Mouse (Mus musculus) heart, embryonic 15.5 days (tissue): ENCODE results near the gene Limch1. TPM values are rescaled to one million over a fixed set of nuclear protein-coding genes. Genes with fewer than 3 reads are reported as not detected.

Experiments
- ATAC-seq: fragments of 200-750 bp; cut with Nextera tagmentation; replicated peaks from 2 replicates; pipeline ENCODE4 v1.8.0; 2017; ENCODE audit warnings: low read depth, moderate TSS enrichment; ENCODE audit not compliant: insufficient number of reproducible peaks, insufficient read depth, low FRiP score
- H3K27ac ChIP-seq: fragments of 300-500 bp; sonication (generic); 2 replicates; pipeline ENCODE4 v1.5.1; 2015; ENCODE audit warnings: mild to moderate bottlenecking, inconsistent platforms
- H3K27me3 ChIP-seq: fragments of 300-500 bp; sonication (generic); 2 replicates; pipeline ENCODE4 v1.6.1; 2015; ENCODE audit warnings: inconsistent platforms
- H3K36me3 ChIP-seq: fragments of 300-500 bp; sonication (generic); 2 replicates; pipeline ENCODE4 v1.6.1; 2015; ENCODE audit warnings: mild to moderate bottlenecking, inconsistent platforms
- H3K4me1 ChIP-seq: fragments of 300-500 bp; sonication (generic); replicated peaks from 2 replicates; pipeline ENCODE4 v1.6.1; 2015; ENCODE audit warnings: inconsistent platforms
- H3K4me2 ChIP-seq: fragments of 300-500 bp; sonication (generic); 2 replicates; pipeline ENCODE4 v1.6.1; 2015; ENCODE audit warnings: inconsistent platforms, mild to moderate bottlenecking, moderate library complexity
- H3K4me3 ChIP-seq: fragments of 300-500 bp; sonication (generic); 2 replicates; pipeline ENCODE4 v1.5.1; 2015; ENCODE audit warnings: mild to moderate bottlenecking, inconsistent platforms
- H3K9ac ChIP-seq: fragments of 300-500 bp; sonication (generic); 2 replicates; pipeline ENCODE4 v1.6.1; 2015; ENCODE audit warnings: mild to moderate bottlenecking, inconsistent platforms
- H3K9me3 ChIP-seq: fragments of 300-500 bp; sonication (generic); replicated peaks from 2 replicates; pipeline ENCODE4 v1.6.1; 2016; ENCODE audit warnings: inconsistent platforms
- WGBS: fragments of 180-500 bp; shearing (Covaris S2); methylation state at CpG from one replicate; pipeline ENCODE4 v1.1.7; 2015; ENCODE audit warnings: mixed read lengths; 5-methylcytosine and 5-hydroxymethylcytosine counted together
- polyA plus RNA-seq: library from polyadenylated mRNA; unstranded; fragments of >200 nt; fragmentation: Nextera tagmentation; extraction: Ambion mirVana; gene quantifications from 2 replicates; pipeline ENCODE4 v1.2.1, GENCODE M21; 2015

The Limch1 gene
- polyA plus RNA-seq, 1 experiment from 2014 or later, result 26.4 TPM

GRCm38 (mm10) chr5:66988926-66989325 lies 243.3 kb downstream of the Limch1 start:
- Histone ChIP-seq H3K4me2 (no peak overlapping the region), H3K9ac (no peak overlapping the region), H3K4me1 (no peaks in the 10 kb centered on the region), H3K27me3 (peaks cover 57% of the 10 kb centered on the region), H3K27ac (no peak overlapping the region), H3K36me3 (no peaks in the 10 kb centered on the region), H3K4me3 (no peak overlapping the region), H3K9me3 (no peaks in the 10 kb centered on the region)
- 79% methylated on average over 4 of the region's 4 CpGs for WGBS
- ATAC-seq, result no peak

- Histone ChIP-seq H3K4me2 (no peak overlapping the region), H3K9me3 (no peaks in the 10 kb centered on the region), H3K27ac (no peak overlapping the region), H3K9ac (no peak overlapping the region), H3K27me3 (peaks cover 63% of the 10 kb centered on the region), H3K4me1 (no peaks in the 10 kb centered on the region), H3K36me3 (no peaks in the 10 kb centered on the region), H3K4me3 (no peak overlapping the region)
- 70% methylated on average over 7 of the region's 7 CpGs for WGBS
- no peak for ATAC-seq
Observed at GRCm38 (mm10) chr5:66989531-66989930, 243.9 kb downstream of the Limch1 start.

GRCm38 (mm10) chr5:66992401-66992800 lies 246.8 kb downstream of the Limch1 start:
- Histone ChIP-seq H3K27me3 (peaks cover 69% of the 10 kb centered on the region), H3K4me2 (no peak overlapping the region), H3K4me1 (peaks cover 6% of the 10 kb centered on the region; the same call in 1 of the 2 replicates), H3K27ac (no peak overlapping the region), H3K9ac (no peak overlapping the region), H3K4me3 (no peak overlapping the region), H3K9me3 (no peaks in the 10 kb centered on the region), H3K36me3 (no peaks in the 10 kb centered on the region)
- WGBS, result 76% methylated on average over 7 of the region's 7 CpGs
- no peak for ATAC-seq

- peaks cover 6% of the 10 kb centered on the region; the same call in 1 of the 2 replicates for H3K4me1 ChIP-seq
- WGBS, result 74% methylated on average over 11 of the region's 11 CpGs
- no peak overlapping the region for H3K9ac ChIP-seq
- no peak overlapping the region for H3K4me2 ChIP-seq
- peaks cover 72% of the 10 kb centered on the region for H3K27me3 ChIP-seq
- no peak overlapping the region for H3K4me3 ChIP-seq
- H3K36me3 ChIP-seq, result no peaks in the 10 kb centered on the region
- H3K9me3 ChIP-seq, result no peaks in the 10 kb centered on the region
- ATAC-seq, result no peak
- no peak overlapping the region for H3K27ac ChIP-seq
Observed at GRCm38 (mm10) chr5:66993076-66993475, 247.4 kb downstream of the Limch1 start.

- Histone ChIP-seq H3K4me2 (no peak overlapping the region), H3K9ac (no peak overlapping the region), H3K27me3 (peaks cover 63% of the 10 kb centered on the region), H3K4me3 (no peak overlapping the region), H3K9me3 (no peaks in the 10 kb centered on the region), H3K4me1 (peaks cover 6% of the 10 kb centered on the region; the same call in 1 of the 2 replicates), H3K36me3 (no peaks in the 10 kb centered on the region), H3K27ac (no peak overlapping the region)
- 15% methylated on average over 3 of the region's 3 CpGs for WGBS
- ATAC-seq, result no peak
Observed at GRCm38 (mm10) chr5:66996124-66996523, 250.5 kb downstream of the Limch1 start.

- Histone ChIP-seq H3K4me2 (peak overlapping the region; percentile 72), H3K27me3 (peaks cover 60% of the 10 kb centered on the region), H3K4me1 (peaks cover 6% of the 10 kb centered on the region; the same call in 1 of the 2 replicates), H3K9ac (0 out of 2 replicates have a peak overlapping the region, but pooled peaks have one; percentile 35), H3K9me3 (no peaks in the 10 kb centered on the region), H3K36me3 (no peaks in the 10 kb centered on the region), H3K27ac (no peak overlapping the region), H3K4me3 (peak overlapping the region; percentile 42)
- 7% methylated on average over 33 of the region's 33 CpGs for WGBS
- ATAC-seq, result peak; percentile 31; the same call in 1 of the 2 replicates
Observed at GRCm38 (mm10) chr5:66996886-66997599, 251.4 kb downstream of the Limch1 start.

DNA sequence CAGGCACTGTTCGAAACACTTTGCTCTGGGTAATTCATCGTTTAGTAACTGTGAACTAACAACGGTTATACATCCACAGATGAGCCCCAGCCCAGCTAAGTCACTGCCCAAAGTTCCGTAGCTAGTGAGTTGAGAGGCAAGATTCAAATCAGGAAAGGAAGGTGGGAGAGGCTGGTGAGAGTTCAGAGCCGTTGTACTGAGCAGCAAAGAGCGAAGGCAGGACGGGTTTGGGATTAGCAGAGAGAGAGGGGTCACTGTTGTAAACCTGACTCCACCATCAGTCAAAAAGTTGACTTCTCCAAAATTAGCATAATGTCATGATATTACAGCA lies 251.9 kb downstream of the Limch1 start:
- peaks cover 6% of the 10 kb centered on the region; the same call in 1 of the 2 replicates for H3K4me1 ChIP-seq
- no peaks in the 10 kb centered on the region for H3K36me3 ChIP-seq
- H3K27ac ChIP-seq, result no peak overlapping the region
- peak overlapping the region; percentile 42 for H3K4me3 ChIP-seq
- H3K9ac ChIP-seq, result no peak overlapping the region
- 23% methylated on average over 7 of the region's 7 CpGs for WGBS
- peaks cover 54% of the 10 kb centered on the region for H3K27me3 ChIP-seq
- peak overlapping the region; percentile 72 for H3K4me2 ChIP-seq
- no peaks in the 10 kb centered on the region for H3K9me3 ChIP-seq
- no peak for ATAC-seq

DNA sequence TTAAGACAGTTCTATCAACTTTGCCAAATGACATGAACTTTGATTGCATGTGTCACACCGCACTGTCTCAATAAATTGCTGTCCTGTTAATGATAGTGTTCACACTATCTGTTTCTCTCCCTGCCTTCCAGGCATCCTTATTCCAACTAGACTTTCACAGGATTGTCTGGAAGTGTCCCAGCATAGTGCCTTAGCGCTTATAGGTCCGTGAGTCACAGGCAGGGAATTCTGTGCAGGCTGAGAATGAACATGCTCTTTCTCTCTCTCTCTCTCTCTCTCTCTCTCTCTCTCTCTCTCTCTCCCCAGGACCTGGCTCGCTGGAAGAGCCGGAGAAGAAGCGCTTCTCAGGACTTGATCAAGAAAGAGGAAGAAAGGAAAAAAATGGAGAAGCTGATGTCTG lies 252.7 kb downstream of the Limch1 start:
- WGBS, result 49% methylated on average over 6 of the region's 6 CpGs
- Histone ChIP-seq H3K4me3 (no peak overlapping the region), H3K27ac (no peak overlapping the region), H3K9me3 (no peaks in the 10 kb centered on the region), H3K9ac (no peak overlapping the region), H3K36me3 (no peaks in the 10 kb centered on the region), H3K4me2 (no peak overlapping the region), H3K27me3 (peaks cover 48% of the 10 kb centered on the region), H3K4me1 (peaks cover 6% of the 10 kb centered on the region; the same call in 1 of the 2 replicates)
- no peak for ATAC-seq

- no peak overlapping the region for H3K27ac ChIP-seq
- H3K4me2 ChIP-seq, result no peak overlapping the region
- 88% methylated on average over 6 of the region's 6 CpGs for WGBS
- no peaks in the 10 kb centered on the region for H3K36me3 ChIP-seq
- ATAC-seq, result no peak
- peaks cover 20% of the 10 kb centered on the region; the same call in 1 of the 2 replicates for H3K27me3 ChIP-seq
- H3K4me1 ChIP-seq, result no peaks in the 10 kb centered on the region
- H3K9me3 ChIP-seq, result no peaks in the 10 kb centered on the region
- no peak overlapping the region for H3K4me3 ChIP-seq
- no peak overlapping the region for H3K9ac ChIP-seq
Observed at GRCm38 (mm10) chr5:67002346-67002745, 256.7 kb downstream of the Limch1 start.

DNA sequence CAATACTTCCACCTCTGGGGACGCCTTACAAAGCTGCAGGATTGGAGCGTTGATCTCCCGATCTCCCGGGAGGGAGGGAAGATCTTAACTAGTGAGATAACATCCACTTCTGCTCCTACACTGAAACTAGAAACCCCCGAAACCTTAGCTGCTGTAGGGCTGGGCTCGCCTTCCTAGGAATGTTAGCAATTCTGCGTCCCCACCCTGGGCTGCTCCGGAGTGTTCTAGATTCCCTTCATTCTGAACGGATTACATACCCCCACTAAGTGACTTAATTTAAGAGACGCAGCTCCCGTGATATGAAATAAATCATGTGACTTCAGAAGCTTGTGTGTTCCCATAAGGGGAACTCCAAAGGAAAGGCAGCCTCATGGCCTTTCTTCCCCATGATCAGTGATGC lies 259.0 kb downstream of the Limch1 start:
- Histone ChIP-seq H3K4me3 (no peak overlapping the region), H3K4me1 (no peaks in the 10 kb centered on the region), H3K9ac (no peak overlapping the region), H3K27me3 (peaks cover 12% of the 10 kb centered on the region), H3K27ac (no peak overlapping the region), H3K36me3 (no peaks in the 10 kb centered on the region), H3K4me2 (no peak overlapping the region), H3K9me3 (no peaks in the 10 kb centered on the region)
- 48% methylated on average over 11 of the region's 11 CpGs for WGBS
- no peak for ATAC-seq

- Histone ChIP-seq H3K4me2 (no peak overlapping the region), H3K9ac (no peak overlapping the region), H3K4me3 (no peak overlapping the region), H3K4me1 (peaks cover 2% of the 10 kb centered on the region; the same call in 1 of the 2 replicates), H3K9me3 (no peaks in the 10 kb centered on the region), H3K27ac (no peak overlapping the region), H3K27me3 (peaks cover 15% of the 10 kb centered on the region), H3K36me3 (no peaks in the 10 kb centered on the region)
- 74% methylated on average over 16 of the region's 16 CpGs for WGBS
- ATAC-seq, result peak; percentile 10; the same call in 1 of the 2 replicates
Observed at GRCm38 (mm10) chr5:67011043-67011870, 265.6 kb downstream of the Limch1 start.
